15 mouse cellular contexts compared by ENCODE assay signal in genomic region chr4:7450991-7451390, GRCm38 (mm10).
DNase-seq lines count a peak whose midpoint lies in the region.
"Had no signal": no experiment of that assay in that cellular context is flagged by ENCODE, and none has a peak within 500 bp of the region (broad histone marks: within the 10 kb centered on the region; RNA-seq: fewer than 3 reads in every experiment).

No protein-coding gene starts in this region.

- DNase-seq in thymus, postnatal 0 days (ENCODE audit: low spot score) = peak; percentile 61
- DNase-seq in thymus, postnatal 14 days = peak; percentile 54
- DNase-seq in thymus, postnatal 36 days = peak; percentile 35 to 52
- no peak for DNase-seq in left cerebral cortex, postnatal 10 days (ENCODE audit: extremely low spot score in 1 of 2, low spot score in 2 of 2)
- no peak for DNase-seq in spleen, adult 18-20 months
- no peak for DNase-seq in frontal cortex, postnatal 36 days (ENCODE audit: low spot score in 2 of 2)
- DNase-seq in spleen, postnatal 10 days (ENCODE audit: low spot score in 2 of 2) = no peak
- DNase-seq: adrenal gland, adult 8-10 months; adrenal gland, postnatal 14 days; adrenal gland, postnatal 36 days; cerebellum, adult 11-12 months; cerebellum, adult 2 months; cerebellum, adult 9-10 months; cerebellum, postnatal 10 days; cerebellum, postnatal 25 days had no signal

- intact Hi-C loops in left cerebral cortex, postnatal 10 days (cut with DNase I) = no loop called here

Comparison
In these comparisons a context has a peak if more than half of its experiments do, and no peak if none do; other contexts are left out.
1. DNase-seq: peak in thymus, postnatal 0 days (single experiment), thymus, postnatal 14 days (single experiment) and thymus, postnatal 36 days (2 of 2); none in left cerebral cortex, postnatal 10 days (0 of 2), spleen, adult 18-20 months (0 of 2), frontal cortex, postnatal 36 days (0 of 2) and spleen, postnatal 10 days (0 of 2).